Mouse (Mus musculus) thymus, adult 2 months (tissue): ENCODE measurements around the gene Mindy4.

ENCODE experiments used
- CTCF ChIP-seq: fragments of 200-500 bp; IDR thresholded peaks from 2 replicates; pipeline ENCODE4 v1.5.1; 2012; ENCODE audit warnings: mild to moderate bottlenecking, control low read depth, low read length, moderate library complexity, borderline replicate concordance; ENCODE audit not compliant: control insufficient read depth, poor library complexity, insufficient read depth; ENCODE audit errors: extremely low read depth
- POLR2A ChIP-seq: fragments of 200-500 bp; IDR thresholded peaks from 2 replicates; pipeline ENCODE4 v1.6.1; 2012; ENCODE audit warnings: mild to moderate bottlenecking, low read length, control low read depth, moderate library complexity; ENCODE audit not compliant: control insufficient read depth, poor library complexity, insufficient read depth; ENCODE audit errors: extremely low read depth

DNA sequence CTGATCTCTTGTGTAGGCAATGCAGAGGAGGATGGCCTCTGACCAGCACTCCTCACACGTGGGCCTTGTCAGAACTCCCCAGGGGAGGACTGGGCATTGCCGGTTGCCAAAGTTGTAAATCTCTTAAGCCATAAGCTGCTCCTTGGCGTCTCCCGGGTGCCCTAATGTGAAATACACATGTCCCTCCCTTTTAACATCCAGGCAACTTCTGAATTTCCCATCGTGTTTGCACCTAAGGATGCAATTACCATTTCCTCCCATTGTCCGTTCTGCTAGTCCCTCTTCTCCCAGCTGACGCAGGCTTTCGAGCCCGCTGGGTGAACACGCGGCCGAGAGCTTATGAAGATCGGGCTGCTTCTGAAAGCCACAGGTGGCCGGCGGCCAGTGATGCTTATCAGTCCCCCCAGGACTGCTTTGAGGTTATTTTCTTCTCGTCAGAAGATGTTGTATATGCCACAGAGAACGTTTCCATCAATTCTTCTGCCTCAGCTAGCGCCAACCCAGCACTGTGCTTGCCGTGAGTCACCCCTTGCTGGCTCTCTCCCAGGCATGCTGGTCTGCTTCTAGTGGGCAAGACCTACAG lies 91.5 kb downstream of the Mindy4 start:
- TF ChIP-seq CTCF (no peak), POLR2A (no peak)
